Mouse (Mus musculus) WW6 (cell line): ENCODE results near the gene Tjp1.

Experiments
- DNase-seq: peaks from one replicate; pipeline ENCODE4 v3.0.0-alpha.2; 2013; ENCODE audit warnings: low read depth, low spot score

The Tjp1 gene

DNA sequence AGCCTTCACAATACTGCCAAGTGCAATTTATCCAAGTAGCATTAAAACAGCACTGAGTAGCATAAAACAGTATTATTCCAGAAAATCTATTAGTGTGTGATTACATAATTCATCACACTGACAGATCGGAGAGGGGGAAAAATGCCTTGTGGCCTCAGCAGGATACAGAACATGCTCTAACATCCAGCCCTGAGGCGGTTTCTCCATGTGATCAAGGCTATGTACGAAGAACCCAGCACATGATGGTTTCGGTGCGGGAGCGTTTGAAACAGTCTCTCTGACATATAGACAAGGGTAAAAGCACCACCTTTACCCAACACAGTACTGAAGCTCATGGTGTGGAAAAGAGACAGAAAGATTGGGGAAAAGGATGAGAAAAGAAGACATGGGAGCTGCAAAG is 38.4 kb downstream of the Tjp1 start:
- DNase-seq: no peak

DNA sequence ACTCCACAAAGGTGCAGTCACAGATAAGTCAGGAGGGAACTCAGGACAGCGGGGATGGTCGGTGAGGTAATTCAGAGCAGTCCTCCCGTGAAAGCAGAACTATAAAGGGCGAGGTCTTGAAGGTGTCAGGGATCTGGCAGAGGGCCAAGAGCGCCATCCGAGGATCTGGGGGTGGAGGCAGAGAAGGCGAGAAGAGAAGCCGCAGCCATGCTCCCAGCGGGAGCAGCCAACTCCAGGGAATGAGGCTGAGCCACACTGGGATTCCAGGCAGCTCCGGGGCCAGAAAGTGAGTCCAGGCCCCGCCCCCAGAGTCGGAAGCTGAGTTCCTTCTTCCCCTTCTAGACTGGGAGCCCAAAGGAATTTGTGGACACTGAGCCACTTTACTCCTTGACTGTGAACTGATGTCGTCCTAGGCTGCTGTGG is 41.3 kb downstream of the Tjp1 start:
- peak; percentile 71 for DNase-seq

DNA sequence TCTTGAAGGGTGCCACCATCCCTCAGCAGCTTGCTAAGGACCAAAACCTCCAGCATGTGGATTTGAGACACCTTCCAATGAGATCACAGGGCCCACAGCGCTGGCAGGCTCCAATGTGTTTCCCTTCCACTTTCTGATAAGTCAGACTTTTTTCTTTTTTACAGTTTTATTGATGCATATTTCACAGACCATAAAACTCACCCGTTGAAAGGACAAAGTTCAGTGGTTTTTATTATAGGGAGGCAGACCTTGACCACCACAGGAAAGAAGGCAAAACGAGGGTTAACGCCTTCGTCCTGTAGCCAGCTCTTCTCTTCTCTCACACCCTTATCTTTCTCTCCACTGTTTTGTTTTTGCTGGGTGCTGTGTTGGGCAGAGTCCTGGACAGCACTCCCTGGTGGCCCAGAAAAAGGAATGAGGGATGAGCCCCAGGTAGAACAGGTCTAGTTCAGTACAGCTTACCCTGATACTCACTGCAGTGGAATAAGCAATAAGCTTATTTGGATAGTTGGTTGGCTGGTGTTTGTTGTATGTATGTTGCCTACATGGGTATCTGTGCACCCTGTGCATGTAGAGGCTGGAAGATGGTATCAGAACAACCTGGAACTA is 43.3 kb downstream of the Tjp1 start:
- no peak for DNase-seq

DNA sequence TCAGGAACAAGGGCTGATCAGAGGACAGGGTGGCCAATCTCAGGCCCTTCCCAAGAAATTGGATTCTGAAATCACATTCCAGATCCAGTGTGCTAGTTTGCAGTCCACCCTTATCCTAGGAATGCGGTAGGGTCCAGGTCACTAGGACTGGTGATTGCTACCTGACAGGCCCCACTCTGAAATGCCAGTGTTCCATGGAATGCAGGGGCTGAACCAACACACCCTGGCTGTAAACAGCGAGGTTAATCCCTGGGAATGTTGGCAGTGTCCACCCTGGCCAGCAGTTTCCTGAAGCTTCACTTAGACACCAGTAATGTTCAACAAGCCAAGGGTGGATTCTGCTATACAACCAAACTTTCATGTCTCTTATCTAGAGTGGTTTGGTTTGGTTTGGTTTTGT is 45.4 kb downstream of the Tjp1 start:
- no peak for DNase-seq

DNA sequence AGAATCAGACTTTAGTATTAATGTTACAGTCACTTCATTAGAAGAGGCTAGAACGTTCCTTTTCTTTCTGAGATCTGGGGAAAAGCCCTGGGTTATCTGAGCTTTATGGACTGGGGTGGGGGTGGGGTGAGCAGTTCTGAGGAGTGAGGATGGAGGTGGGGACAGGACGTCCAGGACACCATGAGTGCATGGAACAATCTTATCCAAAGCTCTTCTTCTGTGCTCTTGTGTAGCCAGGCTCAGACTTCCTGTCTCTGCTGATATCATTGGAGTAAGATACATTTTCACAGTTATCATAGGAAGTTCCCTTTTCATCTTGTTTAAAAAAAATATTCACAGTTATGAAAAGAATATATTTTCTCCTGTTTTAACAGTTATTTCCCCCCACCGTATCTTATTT is 55.5 kb downstream of the Tjp1 start:
- DNase-seq: no peak

DNA sequence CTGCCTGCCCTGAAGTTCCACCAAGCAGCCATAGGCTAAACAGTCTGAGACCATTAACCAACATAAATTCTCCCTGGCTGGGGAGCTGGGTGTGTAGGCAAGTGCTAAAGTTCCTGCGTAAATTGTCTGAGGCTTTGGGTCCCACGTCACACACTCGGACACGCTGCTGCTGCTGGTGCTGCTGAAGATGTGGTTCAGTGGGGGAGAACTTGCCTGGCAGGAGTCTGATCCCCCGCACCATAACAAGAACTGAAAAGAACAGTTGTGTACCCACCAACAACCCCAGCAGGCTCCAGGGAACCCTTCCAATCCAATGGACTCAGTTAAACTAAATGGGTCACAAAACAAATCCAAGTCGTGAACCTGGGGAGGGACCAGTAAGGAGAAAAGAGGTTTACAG is 56.2 kb downstream of the Tjp1 start:
- no peak for DNase-seq

DNA sequence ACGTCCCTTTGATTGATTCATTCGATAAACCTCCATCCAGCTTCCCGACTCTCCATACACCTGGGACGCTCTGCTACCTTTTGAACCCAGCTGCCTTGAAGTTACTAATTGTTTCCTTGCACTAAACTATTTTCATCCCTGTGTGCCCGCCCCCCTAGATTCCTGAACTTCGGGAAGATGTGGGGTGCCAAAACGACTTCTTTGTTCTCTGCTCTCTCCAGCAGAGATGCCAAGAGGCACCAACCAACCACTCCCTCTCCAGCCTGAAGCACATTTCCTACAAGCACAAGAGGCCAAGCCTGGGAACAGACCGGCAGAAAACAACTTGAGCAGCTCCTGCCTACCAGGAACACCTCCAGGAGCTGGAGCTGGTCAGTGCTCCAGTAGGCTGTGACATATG is 57.4 kb downstream of the Tjp1 start:
- DNase-seq: no peak

DNA sequence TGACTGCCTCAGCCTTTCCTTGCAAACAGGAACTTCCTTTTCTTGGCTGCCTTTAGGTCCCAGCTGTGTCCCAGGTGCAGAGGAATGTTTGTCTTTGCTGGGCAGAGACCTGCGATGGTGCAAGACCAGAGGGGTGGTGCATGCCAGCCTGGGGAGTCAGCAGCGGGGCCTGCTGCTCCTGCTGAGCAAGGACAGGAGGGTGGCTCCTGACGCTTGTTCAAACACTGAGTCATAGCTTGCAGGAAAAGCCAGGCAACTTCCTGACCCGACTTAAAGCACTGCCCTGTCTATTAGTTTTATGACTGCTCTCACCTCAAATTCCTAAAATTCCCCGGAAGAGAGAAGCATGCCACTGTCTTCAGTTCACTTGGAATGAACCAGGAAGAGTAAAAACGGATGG is 57.9 kb downstream of the Tjp1 start:
- DNase-seq: no peak

DNA sequence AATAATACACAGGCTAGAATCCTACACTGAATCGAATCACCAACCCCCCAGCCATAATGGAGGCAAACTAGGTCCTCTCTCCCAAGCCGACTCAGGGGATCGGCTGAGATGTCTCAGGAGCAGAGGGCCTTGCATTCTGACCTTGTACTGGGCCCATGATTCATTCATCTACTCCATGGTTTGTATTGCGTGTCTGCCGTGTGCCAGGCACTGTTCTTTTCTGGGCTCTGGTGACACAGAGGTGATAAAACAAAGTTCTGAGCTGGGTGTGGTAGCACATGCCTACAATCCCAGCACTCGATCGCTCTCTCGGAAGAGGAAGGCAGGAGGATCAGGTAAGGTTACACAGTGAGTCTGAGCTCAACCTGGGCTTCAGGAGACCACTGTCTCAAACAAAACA is 59.4 kb downstream of the Tjp1 start:
- DNase-seq: no peak

DNA sequence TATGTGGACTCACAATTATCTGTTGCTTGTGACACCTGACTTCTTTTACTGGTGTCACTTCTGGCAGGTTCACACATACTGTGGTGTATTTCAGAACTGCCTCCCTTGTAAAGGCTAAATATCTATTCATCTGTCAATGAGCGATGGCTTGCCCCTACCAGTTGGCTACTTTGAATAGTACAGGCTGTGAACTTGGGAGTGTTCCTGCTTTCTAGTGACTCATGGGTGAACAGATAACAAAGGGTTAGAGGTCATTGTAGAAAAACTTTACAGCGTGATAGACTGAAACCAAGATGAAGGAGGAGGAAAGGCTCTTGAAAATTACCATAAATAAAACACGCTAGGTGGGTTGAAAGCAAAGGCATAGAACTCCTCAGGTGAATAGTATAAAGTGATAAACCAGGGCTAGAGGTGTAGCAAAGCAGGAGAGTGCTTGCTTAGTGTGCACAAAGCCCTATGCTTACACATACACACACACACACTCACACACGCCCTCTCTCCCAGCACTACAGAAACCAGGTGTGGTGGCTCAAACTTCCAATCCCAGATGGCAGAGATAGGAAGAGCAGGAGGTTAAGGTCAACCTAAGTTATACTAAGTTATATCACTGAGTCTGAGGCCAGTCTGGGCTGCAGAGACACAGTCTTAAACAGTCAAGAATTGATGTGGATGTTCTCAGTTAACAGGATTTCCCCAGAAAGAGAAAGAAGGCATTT is 60.1 kb downstream of the Tjp1 start:
- no peak for DNase-seq

DNA sequence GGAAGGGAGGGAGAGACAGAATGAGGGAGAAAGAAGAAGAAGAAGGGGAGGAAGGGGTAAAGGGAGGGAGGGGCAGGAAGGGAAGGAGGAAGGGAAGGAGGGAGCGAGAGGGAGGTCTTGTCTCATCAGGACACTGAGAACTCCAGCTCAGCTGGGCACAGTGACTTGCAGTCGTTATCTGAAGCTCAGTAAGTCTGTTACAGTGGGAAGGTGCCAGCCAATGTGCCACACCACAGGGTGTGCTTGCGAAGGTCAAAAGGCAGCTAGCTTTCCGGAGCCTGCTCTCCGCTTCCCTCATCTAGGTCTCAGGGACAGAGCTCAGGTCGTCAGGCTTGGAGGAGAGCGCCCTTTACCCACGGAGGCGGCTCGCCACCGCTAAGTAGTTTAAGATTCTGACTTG is 61.4 kb downstream of the Tjp1 start:
- no peak for DNase-seq

DNA sequence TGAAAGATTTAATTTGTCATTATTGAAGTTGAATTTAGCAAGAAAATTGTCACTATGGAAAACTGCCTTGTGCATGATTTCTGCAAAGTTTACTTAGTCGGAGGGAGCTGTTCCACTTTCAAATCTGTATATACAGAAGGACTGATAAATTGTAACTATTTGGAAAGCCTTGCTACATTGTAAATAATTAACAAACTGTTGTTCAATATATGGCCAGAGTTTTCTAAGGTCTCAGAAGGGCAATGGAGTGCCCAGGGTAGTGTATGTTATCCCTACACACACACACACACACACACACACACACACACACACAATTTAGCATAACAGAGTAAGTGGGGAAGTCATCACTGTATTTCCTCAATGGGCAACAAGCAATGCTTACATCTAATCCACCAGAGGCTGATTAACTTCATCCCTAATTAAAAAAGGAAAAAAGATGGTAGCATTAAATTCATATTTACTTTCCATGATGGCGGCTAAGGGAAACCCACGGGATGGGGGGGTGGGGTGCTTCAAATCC is 63.0 kb downstream of the Tjp1 start:
- DNase-seq: no peak

DNA sequence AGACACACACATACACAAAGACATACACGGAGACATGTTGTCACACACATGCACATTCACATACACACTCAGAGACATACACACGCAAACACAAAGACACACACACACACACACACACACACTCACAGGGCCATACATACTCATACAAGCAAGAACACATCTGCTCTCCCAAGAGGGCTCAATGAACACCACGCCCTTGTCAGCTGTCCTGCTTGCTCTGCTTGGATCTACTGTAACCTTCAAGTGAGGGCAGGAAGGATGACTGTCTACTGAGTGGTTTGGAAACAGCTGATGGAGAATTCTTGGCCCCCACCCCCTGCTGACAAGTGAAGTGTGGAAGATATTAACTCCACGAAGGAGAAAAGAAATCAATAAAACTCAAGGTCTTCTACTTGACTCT is 64.1 kb downstream of the Tjp1 start:
- DNase-seq: no peak

DNA sequence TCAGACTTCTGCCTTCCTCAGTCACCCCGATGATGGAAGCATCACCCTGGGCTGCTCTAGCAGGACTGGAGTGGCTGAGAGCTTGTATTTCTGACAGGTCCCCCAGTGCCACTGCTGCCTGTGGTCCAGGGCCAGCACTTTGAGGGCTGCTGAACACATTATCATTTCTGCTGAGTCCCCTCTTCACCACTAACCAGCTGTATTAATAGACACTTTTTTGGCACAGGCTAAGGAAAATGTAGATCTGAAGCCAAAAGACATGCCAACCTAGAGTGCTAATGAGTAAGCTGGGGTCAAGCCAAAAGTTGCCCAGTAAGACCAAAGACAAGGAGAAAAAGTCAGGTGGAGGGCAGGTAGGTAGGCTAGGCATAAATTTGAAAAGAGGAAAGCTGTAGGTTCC is 66.2 kb downstream of the Tjp1 start:
- DNase-seq: no peak

DNA sequence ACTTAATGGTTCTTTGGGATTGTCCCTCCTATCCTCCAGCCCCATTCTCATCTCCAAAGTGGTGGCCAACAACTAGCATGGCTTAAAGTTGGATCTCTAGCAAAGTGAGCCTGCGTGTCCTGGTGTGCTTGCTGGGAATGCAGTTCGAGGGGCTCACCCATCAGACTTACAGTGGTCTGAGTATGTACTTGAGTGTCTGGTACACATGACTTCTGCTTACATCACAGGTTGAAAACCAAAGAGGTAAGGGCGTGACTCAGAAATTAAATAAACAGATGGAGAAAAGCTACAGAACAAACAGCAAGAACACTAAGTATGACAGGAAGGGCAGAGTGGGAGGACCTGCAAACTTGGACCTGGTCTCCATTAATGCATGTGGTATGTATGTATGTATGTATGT is 67.4 kb downstream of the Tjp1 start:
- no peak for DNase-seq

DNA sequence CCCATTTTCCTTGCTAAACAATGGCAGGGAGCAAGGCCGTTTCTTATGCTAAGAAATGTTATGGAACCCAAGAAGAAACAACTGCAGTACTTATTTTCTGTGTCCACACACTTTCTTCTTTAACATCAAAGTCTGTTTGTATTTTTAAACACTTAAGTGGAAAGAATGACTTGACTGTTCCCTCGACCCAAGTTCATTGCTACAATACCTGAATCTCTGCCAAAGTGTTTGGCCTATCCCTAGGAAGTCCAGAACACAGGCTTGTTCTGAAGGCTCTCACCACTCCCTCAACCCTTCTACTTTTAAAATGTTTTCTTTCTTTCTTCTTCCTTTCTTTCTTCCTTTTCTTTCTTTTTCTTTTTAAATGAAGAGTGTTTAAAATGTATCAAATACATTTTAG is 71.5 kb downstream of the Tjp1 start:
- no peak for DNase-seq

DNA sequence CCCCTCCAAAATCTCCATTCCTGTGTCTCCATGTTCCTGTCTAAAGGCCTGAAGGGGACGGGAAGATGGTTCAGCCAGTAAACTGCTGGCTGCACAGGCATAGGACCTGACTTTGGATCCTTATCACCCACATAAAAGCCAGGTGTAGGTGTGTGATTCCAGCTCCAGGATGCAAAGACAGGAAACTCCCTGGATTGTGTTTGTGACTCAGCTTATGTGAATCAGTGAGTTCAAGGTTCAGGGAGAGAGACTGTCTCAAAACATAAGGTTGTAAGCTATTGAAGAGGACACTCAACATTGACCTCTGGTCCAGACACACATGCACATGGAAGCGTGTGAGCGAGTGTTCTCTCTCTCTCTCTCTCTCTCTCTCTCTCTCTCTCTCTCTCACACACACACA is 72.4 kb downstream of the Tjp1 start:
- DNase-seq: no peak

DNA sequence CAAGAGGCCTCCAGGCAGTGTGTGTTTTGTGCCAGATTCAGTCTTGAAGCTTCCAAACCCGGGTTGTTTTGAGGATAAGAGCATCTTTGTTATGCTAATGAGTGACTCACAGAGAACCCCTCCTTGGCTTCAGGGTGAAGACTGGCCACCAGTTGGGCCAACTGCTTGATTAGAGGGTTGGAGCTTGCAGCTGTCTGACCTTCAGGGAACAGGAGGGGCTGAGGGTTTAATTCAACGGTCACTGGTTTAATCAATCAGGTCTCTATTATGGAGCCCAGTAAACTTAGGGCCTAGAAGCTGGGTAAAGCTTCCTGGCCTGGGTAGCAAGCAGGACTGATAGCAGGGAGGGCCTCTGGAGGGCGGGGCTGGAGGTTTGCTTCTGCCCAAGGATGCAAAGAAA is 73.3 kb downstream of the Tjp1 start:
- peak; percentile 68 for DNase-seq

DNA sequence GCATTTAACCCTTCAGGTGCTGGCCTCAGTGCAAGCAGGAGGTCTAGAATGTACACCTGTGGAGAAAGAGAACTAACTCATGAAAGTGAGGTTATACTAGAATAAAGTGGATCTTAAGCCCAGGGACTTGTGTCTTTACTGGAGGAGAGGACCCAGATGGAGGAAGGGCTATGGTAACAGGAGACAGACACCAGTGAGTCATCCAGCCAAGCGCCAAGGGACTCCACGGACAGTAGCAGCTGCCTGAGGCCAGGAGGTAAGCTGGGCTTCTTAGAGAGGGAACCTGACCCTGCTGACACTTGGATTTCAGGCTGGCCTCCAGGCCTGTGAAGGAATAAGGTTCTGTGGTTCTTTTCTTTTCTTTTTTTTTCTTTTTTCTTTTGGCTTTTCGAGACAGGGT is 75.3 kb downstream of the Tjp1 start:
- DNase-seq: no peak

DNA sequence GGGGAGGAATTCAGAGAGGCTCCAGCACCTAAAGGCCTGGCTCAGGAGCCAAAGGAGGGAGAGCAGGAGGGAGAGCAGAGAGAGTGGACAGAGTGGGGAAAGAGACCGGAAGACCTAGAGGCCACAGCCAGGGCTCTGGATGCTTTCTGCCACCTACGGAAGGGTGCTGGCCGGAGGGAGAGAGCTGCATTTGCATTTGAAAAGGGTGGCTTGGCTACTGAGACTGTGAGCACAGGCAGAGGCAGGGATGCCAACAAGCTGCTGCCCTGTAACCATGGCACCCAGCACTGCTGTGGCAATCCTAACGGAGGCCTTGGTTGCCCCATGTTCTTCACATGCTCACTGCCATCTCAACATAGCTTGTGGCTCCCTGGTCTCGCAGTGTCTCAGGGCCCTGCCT is 77.4 kb downstream of the Tjp1 start:
- DNase-seq: no peak

DNA sequence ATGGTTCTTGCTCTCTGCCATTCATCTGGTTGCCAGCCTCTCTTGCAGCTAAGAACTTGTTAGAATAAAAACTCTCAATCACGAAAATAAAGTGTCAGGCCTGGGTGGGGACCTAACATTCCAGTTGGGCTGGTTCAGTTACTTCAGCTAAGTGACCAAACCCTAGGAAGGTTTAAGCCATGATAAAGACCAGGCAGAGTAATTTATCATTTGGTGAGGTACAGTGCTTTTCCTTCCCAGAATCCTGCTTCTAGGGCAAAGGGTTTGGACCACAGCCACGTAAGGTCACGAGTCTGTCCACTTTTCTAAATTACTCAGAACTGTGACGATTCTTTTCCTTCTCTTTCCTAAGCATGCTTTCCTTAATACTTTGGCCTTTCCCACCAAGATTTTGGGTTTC is 86.1 kb downstream of the Tjp1 start:
- no peak for DNase-seq

DNA sequence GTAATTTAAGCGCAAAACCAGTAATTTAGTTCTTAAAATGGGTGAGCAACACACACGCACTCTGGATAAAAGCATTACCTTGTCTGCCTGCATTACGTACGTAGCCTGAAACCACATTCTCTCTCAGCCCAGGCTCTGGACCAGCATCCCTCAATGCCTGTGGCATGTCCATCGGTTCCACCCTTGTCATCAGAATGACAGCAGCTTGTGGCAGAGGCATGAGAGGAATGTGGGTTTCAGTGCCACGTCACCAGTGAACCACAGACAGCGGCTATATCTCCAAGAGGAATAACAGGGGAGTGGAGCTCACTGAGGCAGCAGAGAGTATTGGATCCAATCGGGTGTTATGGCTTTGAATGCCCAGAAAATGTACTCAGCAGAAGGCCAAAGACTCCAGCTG is 88.1 kb downstream of the Tjp1 start:
- no peak for DNase-seq

DNA sequence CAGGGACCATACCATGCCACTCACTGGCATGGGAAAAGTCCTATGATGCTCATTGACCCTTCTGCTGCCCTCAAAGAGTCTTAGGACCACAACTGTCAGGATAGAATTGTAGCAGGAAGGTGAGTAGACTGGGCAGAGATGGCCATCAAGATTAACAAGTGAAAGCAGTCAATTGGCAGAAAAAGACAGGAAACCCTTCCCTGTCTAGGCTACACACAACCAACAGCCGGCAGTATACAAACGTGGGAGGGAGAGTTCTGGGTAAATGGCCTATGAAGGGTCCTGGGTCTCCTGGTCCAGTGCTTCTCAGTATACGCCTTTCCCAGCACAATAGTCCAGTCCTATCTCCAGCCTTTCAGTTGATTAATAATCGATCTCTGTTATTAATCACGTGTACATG is 89.4 kb downstream of the Tjp1 start:
- DNase-seq: no peak

DNA sequence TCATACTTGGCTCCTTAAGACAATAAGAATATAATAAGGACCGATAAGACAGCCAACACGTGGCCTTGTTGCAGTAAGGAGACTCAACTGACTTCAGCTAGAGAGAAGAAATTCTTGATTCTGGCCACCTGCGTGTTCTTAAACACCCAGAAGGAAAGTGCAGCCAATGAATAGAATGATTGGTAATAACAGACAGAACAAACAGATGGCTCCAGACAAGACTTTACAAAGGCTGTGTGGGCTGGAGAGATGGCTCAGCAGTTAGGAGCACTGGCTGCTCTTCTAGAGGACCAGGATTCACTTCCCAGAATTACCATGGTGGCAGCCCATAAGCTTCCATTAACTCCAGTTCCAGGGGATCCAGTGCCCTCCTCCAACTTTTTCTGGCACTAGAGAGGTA is 90.7 kb downstream of the Tjp1 start:
- no peak for DNase-seq
